Mouse (Mus musculus) megakaryocyte, embryonic 14.5 days (primary cell): ENCODE results near the gene Glce.

ENCODE experiments used
- FLI1 ChIP-seq: IDR thresholded peaks from 2 replicates; pipeline ENCODE4 v1.6.1; 2012; ENCODE audit warnings: low read length, inconsistent platforms, mixed read lengths
- GATA1 ChIP-seq: IDR thresholded peaks from 3 replicates; pipeline ENCODE4 v1.6.1; 2012; ENCODE audit warnings: mixed read lengths, low read length, inconsistent platforms, borderline replicate concordance

GRCm38 (mm10) chr9:62056206-62056605 lies 66.2 kb downstream of the Glce start:
- TF ChIP-seq GATA1 (no peak), FLI1 (no peak)
